Mouse (Mus musculus) hindbrain, embryonic 16.5 days (tissue): ENCODE results near the gene Trip6. TPM values are rescaled to one million over a fixed set of nuclear protein-coding genes. Genes with fewer than 3 reads are reported as not detected.

Experiments
- ATAC-seq: fragments of 200-750 bp; cut with Nextera tagmentation; 2 replicates; pipeline ENCODE4 v1.8.0; 2017; ENCODE audit warnings: moderate TSS enrichment, moderate library complexity
- H3K27ac ChIP-seq: fragments of 300-500 bp; sonication (generic); 2 replicates; pipeline ENCODE4 v1.5.1; 2014; ENCODE audit warnings: low read depth, mild to moderate bottlenecking, control low read depth, low read length, moderate library complexity
- H3K27me3 ChIP-seq: fragments of 300-500 bp; sonication (generic); replicated peaks from 2 replicates; pipeline ENCODE4 v1.6.1; 2014; ENCODE audit warnings: low read length; ENCODE audit not compliant: control insufficient read depth, insufficient read depth
- H3K36me3 ChIP-seq: fragments of 300-500 bp; sonication (generic); 2 replicates; pipeline ENCODE4 v1.6.1; 2014; ENCODE audit warnings: mild to moderate bottlenecking, low read length, moderate library complexity, mixed read lengths; ENCODE audit not compliant: control insufficient read depth, insufficient read depth
- H3K4me1 ChIP-seq: fragments of 300-500 bp; sonication (generic); 2 replicates; pipeline ENCODE4 v1.6.1; 2014; ENCODE audit warnings: low read depth, low read length; ENCODE audit not compliant: control insufficient read depth, insufficient read depth
- H3K4me2 ChIP-seq: fragments of 300-500 bp; sonication (generic); 2 replicates; pipeline ENCODE4 v1.6.1; 2014; ENCODE audit warnings: mild to moderate bottlenecking, low read length, control low read depth, moderate library complexity
- H3K4me3 ChIP-seq: fragments of 300-500 bp; sonication (generic); 2 replicates; pipeline ENCODE4 v1.5.1; 2014; ENCODE audit warnings: mild to moderate bottlenecking, low read length, control low read depth, moderate library complexity
- H3K9ac ChIP-seq: fragments of 300-500 bp; sonication (generic); 2 replicates; pipeline ENCODE4 v1.6.1; 2014; ENCODE audit warnings: low read depth, mild to moderate bottlenecking, control low read depth, low read length, moderate library complexity
- H3K9me3 ChIP-seq: fragments of 300-500 bp; sonication (generic); 2 replicates; pipeline ENCODE4 v1.6.1; 2014; ENCODE audit warnings: mild to moderate bottlenecking, low read length, moderate library complexity; ENCODE audit not compliant: control insufficient read depth
- WGBS: fragments of 180-500 bp; shearing (Covaris S2); extraction: QIAGEN DNeasy Blood & Tissue Kit; methylation state at CpG from one replicate; pipeline ENCODE4 v1.1.7; 2014; 5-methylcytosine and 5-hydroxymethylcytosine counted together
- microRNA-seq: library from miRNA; unstranded; fragments of <30 nt; microRNA quantifications from one replicate; pipeline ENCODE4, GENCODE M21; 2017
- polyA plus RNA-seq: library from polyadenylated mRNA; unstranded; fragments of >200 nt; fragmentation: Nextera tagmentation; extraction: Ambion mirVana; gene quantifications from 2 replicates; pipeline ENCODE4 v1.2.1, GENCODE M21; 2015

Trip6 gene
- polyA plus RNA-seq, 1 experiment from 2014 or later = 13.2 TPM

GRCm38 (mm10) chr5:137268131-137268910 is 45.9 kb downstream of the Trip6 start:
- WGBS = 41% methylated on average over 14 of the region's 18 CpGs
- Histone ChIP-seq H3K36me3 (no peaks in the 10 kb centered on the region), H3K4me1 (no peaks in the 10 kb centered on the region), H3K4me2 (no peak overlapping the region), H3K27me3 (no peaks in the 10 kb centered on the region), H3K9ac (0 out of 2 replicates have a peak overlapping the region, but pooled peaks have one; percentile 1), H3K27ac (no peak overlapping the region), H3K4me3 (no peak overlapping the region), H3K9me3 (no peaks in the 10 kb centered on the region; the same call in 1 of the 2 replicates)
- ATAC-seq = no peak

GRCm38 (mm10) chr5:137264787-137265186 is 49.4 kb downstream of the Trip6 start:
- Histone ChIP-seq H3K27ac (no peak overlapping the region), H3K9me3 (no peaks in the 10 kb centered on the region), H3K27me3 (no peaks in the 10 kb centered on the region), H3K9ac (no peak overlapping the region), H3K4me1 (no peaks in the 10 kb centered on the region), H3K4me3 (no peak overlapping the region), H3K4me2 (no peak overlapping the region), H3K36me3 (no peaks in the 10 kb centered on the region)
- ATAC-seq = no peak
- 95% methylated on average over 11 of the region's 11 CpGs for WGBS

- H3K27ac ChIP-seq = no peak overlapping the region
- H3K4me1 ChIP-seq = no peaks in the 10 kb centered on the region
- H3K9ac ChIP-seq = no peak overlapping the region
- 86% methylated on average over 14 of the region's 14 CpGs for WGBS
- H3K9me3 ChIP-seq = no peaks in the 10 kb centered on the region
- no peak overlapping the region for H3K4me3 ChIP-seq
- no peaks in the 10 kb centered on the region for H3K36me3 ChIP-seq
- no peak for ATAC-seq
- H3K4me2 ChIP-seq = no peak overlapping the region
- H3K27me3 ChIP-seq = no peaks in the 10 kb centered on the region
Observed at GRCm38 (mm10) chr5:137263897-137264720, 50.1 kb downstream of the Trip6 start.

Small RNA genes lying within 50 kb of the gene (microRNA-seq; reads per million reads assigned to microRNA genes)
- gene Mir7036 (1.2 reads per million), gene Mir8116 (not detected)

Other genes with a start within 250 kb of the Trip6 start
- gene Serpine1, start 242.1 kb downstream of the Trip6 start, polyA plus RNA-seq = 0.14 TPM in 1 of 2 replicates, not detected in the other
- 1.8 and 2.3 TPM in 2 replicates for gene Trim56, start 198.2 kb downstream of the Trip6 start, polyA plus RNA-seq
- not detected in 2 replicates for gene Muc3, start 165.1 kb downstream of the Trip6 start, polyA plus RNA-seq
- 0.51 and 0.55 TPM in 2 replicates for gene Muc3a, start 102.0 kb downstream of the Trip6 start, polyA plus RNA-seq
- gene Ache, start 26.9 kb downstream of the Trip6 start, polyA plus RNA-seq = 86.8 and 102 TPM in 2 replicates
- 25.5 and 29.6 TPM in 2 replicates for gene Ufsp1, start 19.8 kb downstream of the Trip6 start, polyA plus RNA-seq
- gene Srrt, start 6.7 kb downstream of the Trip6 start, polyA plus RNA-seq = 88.1 and 100 TPM in 2 replicates
- gene Slc12a9, start 19.2 kb upstream of the Trip6 start, polyA plus RNA-seq = 24.5 and 26.7 TPM in 2 replicates
- gene Ephb4, start 35.7 kb upstream of the Trip6 start, polyA plus RNA-seq = 5.8 and 9.2 TPM in 2 replicates
- gene Zan, start 162.7 kb upstream of the Trip6 start, polyA plus RNA-seq = 0.19 and 0.24 TPM in 2 replicates
- 79.3 and 87.0 TPM in 2 replicates for gene Pop7, start 188.1 kb upstream of the Trip6 start, polyA plus RNA-seq
- gene Gigyf1, start 204.1 kb upstream of the Trip6 start, polyA plus RNA-seq = 11.8 and 16.3 TPM in 2 replicates
- gene Epo, start 218.8 kb upstream of the Trip6 start, polyA plus RNA-seq = not detected in 2 replicates
- 519 and 521 TPM in 2 replicates for gene Gnb2, start 219.1 kb upstream of the Trip6 start, polyA plus RNA-seq
- 268 and 271 TPM in 2 replicates for gene Actl6b, start 239.1 kb upstream of the Trip6 start, polyA plus RNA-seq